Mouse (Mus musculus) midbrain, embryonic 15.5 days (tissue): ENCODE data around the gene Dusp3. TPM values are rescaled to one million over a fixed set of nuclear protein-coding genes. Genes with fewer than 3 reads are reported as not detected.

Experiments used
- ATAC-seq: fragments of 200-750 bp; cut with Nextera tagmentation; replicated peaks from 2 replicates; pipeline ENCODE4 v1.8.0; 2017; ENCODE audit warnings: moderate TSS enrichment
- H3K27ac ChIP-seq: fragments of 300-500 bp; sonication (generic); 2 replicates; pipeline ENCODE4 v1.5.1; 2015; ENCODE audit warnings: mild to moderate bottlenecking, inconsistent platforms
- H3K27me3 ChIP-seq: fragments of 300-500 bp; sonication (generic); replicated peaks from 2 replicates; pipeline ENCODE4 v1.6.1; 2015; ENCODE audit warnings: inconsistent platforms
- H3K36me3 ChIP-seq: fragments of 300-500 bp; sonication (generic); replicated peaks from 2 replicates; pipeline ENCODE4 v1.6.1; 2015; ENCODE audit warnings: inconsistent platforms
- H3K4me1 ChIP-seq: fragments of 300-500 bp; sonication (generic); 2 replicates; pipeline ENCODE4 v1.6.1; 2015; ENCODE audit warnings: inconsistent platforms
- H3K4me2 ChIP-seq: fragments of 300-500 bp; sonication (generic); 2 replicates; pipeline ENCODE4 v1.6.1; 2015; ENCODE audit warnings: inconsistent platforms, mild to moderate bottlenecking, moderate library complexity
- H3K4me3 ChIP-seq: fragments of 300-500 bp; sonication (generic); 2 replicates; pipeline ENCODE4 v1.5.1; 2015; ENCODE audit warnings: mild to moderate bottlenecking, inconsistent platforms
- H3K9ac ChIP-seq: fragments of 300-500 bp; sonication (generic); 2 replicates; pipeline ENCODE4 v1.6.1; 2015; ENCODE audit warnings: mild to moderate bottlenecking, inconsistent platforms
- H3K9me3 ChIP-seq: fragments of 300-500 bp; sonication (generic); 2 replicates; pipeline ENCODE4 v1.6.1; 2016; ENCODE audit warnings: inconsistent platforms
- WGBS: fragments of 180-500 bp; shearing (Covaris S2); methylation state at CpG from one replicate; pipeline ENCODE4 v1.1.7; 2015; ENCODE audit warnings: mixed read lengths; 5-methylcytosine and 5-hydroxymethylcytosine counted together
- polyA plus RNA-seq: library from polyadenylated mRNA; unstranded; fragments of >200 nt; fragmentation: Nextera tagmentation; extraction: Ambion mirVana; gene quantifications from 2 replicates; pipeline ENCODE4 v1.2.1, GENCODE M21; 2015

Gene Dusp3
- polyA plus RNA-seq, 1 experiment from 2014 or later = 22.2 TPM

DNA sequence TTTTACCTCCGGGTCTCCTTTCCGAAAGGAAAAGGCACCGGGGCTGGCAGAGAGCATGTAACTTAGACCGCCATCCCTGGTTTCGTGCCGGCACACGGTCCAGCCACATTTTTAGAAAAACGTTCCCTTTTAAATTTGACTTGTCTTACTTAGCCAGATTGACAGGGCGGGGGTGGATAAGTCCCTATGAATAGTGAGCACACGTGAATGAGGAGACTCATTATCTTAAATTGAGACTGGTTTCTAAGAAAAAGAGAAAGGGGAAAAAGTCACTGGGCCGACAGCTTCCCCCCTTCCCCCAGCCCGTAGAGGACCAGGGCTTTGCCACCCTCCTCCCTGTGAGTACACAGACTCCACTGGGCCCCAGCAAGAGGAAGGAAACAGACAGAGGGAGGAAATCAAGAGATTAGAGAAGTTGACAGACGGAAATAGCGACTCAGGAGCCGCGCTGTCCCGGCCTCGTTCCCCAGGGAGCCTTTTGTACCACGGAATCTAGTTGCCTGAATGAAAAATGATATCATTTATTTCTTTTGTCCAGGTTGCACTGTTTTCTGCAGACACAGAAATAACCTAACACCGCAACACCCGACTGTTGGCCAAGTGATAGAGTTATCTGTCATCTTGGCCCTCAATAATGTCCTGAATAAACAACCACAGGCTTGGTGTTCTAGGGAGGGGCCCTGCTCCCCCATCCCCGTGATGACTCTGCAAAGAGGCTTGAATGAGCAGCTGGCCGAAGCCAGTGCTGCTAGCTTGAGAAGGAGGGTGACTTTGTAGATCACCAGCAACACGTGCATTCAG is 34.1 kb downstream of the Dusp3 start:
- no peak overlapping the region for H3K4me3 ChIP-seq
- no peak for ATAC-seq
- H3K9ac ChIP-seq = no peak overlapping the region
- H3K4me2 ChIP-seq = peak overlapping the region; percentile 8; the same call in 1 of the 2 replicates
- H3K27ac ChIP-seq = no peak overlapping the region
- WGBS = 18% methylated on average over 24 of the region's 24 CpGs
- H3K36me3 ChIP-seq = no peaks in the 10 kb centered on the region
- peaks cover 9% of the 10 kb centered on the region for H3K4me1 ChIP-seq
- no peaks in the 10 kb centered on the region for H3K9me3 ChIP-seq
- H3K27me3 ChIP-seq = peaks cover 3% of the 10 kb centered on the region

DNA sequence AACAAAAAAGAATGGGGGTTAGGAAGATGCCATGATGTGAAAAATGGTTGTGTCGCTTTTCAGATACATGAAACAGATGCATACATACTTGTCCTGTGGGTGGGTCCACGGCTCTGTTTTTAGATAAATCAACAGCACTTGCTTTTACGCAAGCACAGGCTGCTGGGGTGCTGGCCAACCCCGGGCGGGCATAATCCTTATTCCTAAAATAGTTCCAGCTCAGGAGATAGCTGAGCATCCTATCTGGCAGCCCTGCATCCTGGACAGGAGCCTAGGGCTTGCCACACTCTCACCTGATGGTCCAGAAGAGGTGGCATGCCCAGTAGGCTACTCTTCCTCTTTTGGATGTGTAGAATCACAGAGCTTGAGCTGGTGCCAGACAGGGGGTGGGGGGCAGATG is 36.8 kb downstream of the Dusp3 start:
- no peaks in the 10 kb centered on the region for H3K36me3 ChIP-seq
- H3K27ac ChIP-seq = no peak overlapping the region
- peaks cover 3% of the 10 kb centered on the region for H3K27me3 ChIP-seq
- no peak overlapping the region for H3K4me2 ChIP-seq
- ATAC-seq = no peak
- peaks cover 9% of the 10 kb centered on the region for H3K4me1 ChIP-seq
- no peak overlapping the region for H3K4me3 ChIP-seq
- no peak overlapping the region for H3K9ac ChIP-seq
- 91% methylated on average over 5 of the region's 5 CpGs for WGBS
- no peaks in the 10 kb centered on the region for H3K9me3 ChIP-seq

DNA sequence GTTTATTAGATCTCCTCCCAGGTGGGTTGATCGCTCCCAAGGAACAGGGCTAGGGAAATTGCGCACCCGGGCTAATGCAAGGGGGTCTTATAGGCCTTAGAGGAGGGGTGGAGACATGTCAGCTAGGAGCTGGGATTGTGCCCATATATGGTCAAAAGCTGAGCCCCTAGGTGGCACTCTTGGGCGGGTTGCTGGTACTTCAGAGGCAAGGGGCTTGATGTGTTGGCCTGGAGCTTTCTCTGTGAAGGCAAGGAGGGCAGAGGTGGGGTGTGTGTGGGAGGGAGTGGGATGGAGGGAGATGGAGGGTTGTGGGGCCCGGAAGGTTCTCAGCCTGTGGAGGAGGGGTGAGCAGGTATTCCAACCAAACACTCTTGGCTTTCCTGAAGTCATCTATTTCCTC is 40.3 kb downstream of the Dusp3 start:
- no peak overlapping the region for H3K27ac ChIP-seq
- 25% methylated on average over 5 of the region's 5 CpGs for WGBS

DNA sequence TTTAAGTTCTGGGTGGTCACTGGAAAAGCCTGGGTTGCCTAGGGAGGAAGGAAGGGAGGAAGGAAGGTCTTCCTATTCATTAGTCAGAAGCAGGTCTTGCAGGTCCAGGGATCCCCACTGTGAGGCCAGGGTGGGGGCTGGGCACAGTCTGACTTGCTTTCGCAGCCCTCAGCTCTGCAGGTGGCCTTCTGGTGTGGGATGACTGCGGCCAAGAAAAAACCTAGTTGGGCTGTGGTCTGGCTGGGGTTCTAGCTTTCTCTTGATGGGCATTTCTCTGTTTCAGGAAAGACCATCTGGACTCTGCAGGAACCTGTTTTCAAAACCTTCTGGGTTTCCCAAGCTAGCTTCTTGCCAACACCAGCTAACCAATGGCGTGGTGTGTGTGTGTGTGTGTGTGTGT is 43.8 kb downstream of the Dusp3 start:
- Histone ChIP-seq H3K9ac (no peak overlapping the region), H3K27ac (no peak overlapping the region), H3K4me1 (no peaks in the 10 kb centered on the region), H3K4me3 (no peak overlapping the region), H3K9me3 (no peaks in the 10 kb centered on the region), H3K36me3 (no peaks in the 10 kb centered on the region), H3K4me2 (no peak overlapping the region), H3K27me3 (peaks cover 3% of the 10 kb centered on the region)
- no peak for ATAC-seq
- 35% methylated on average over 3 of the region's 3 CpGs for WGBS

More for the DNA sequence above, 40.3 kb downstream of the Dusp3 start:
- Histone ChIP-seq H3K4me2 (no peak overlapping the region), H3K9me3 (no peaks in the 10 kb centered on the region), H3K36me3 (no peaks in the 10 kb centered on the region), H3K9ac (no peak overlapping the region), H3K4me1 (no peaks in the 10 kb centered on the region), H3K4me3 (no peak overlapping the region), H3K27me3 (no peaks in the 10 kb centered on the region)
- no peak for ATAC-seq

DNA sequence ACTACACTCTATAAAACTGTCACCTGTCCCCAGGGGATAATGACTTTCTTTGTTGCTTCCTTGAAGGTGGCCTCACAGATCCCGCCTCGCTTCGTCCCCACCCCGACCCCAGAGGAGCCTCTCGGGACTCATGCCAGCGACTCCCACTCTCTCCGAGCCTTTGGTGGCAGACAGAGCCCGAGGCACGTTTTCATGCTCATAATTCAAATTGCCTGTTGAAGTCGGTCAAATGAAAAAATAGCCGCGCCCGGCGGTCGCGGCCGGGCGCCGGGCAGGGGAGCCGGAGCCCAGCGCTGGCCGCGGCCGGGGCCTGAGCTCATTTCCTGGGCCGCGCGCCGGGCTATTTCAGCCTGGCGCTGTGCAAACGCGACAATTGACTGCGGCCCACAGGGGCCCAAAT is 49.7 kb downstream of the Dusp3 start:
- no peaks in the 10 kb centered on the region for H3K36me3 ChIP-seq
- H3K4me3 ChIP-seq = peak overlapping the region; percentile 41
- peak overlapping the region; percentile 56 for H3K9ac ChIP-seq
- WGBS = under 1% methylated on average over 29 of the region's 32 CpGs
- H3K4me2 ChIP-seq = peak overlapping the region; percentile 81
- peaks cover 12% of the 10 kb centered on the region for H3K27me3 ChIP-seq
- ATAC-seq = no peak
- H3K4me1 ChIP-seq = peaks cover 12% of the 10 kb centered on the region
- peak overlapping the region; percentile 67 for H3K27ac ChIP-seq
- no peaks in the 10 kb centered on the region for H3K9me3 ChIP-seq

DNA sequence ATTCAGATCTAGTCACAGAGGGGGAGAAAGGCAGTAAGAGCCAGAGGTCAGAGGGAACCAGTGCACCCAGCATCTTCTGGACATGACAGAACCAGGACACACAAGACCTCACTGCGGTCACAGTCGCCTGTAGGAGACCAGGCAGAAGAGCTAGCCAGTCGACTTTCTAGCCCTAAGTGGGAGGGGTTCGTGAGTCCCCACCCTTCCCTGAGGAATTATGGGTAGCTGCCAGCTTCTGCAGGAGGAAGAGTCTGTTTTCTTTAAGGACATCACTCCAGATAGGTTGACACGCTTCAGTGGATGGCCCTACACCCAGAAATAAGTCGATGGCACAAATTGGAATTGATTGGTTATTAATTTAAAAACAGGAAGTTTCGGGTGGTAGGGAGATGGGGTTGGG is 50.4 kb downstream of the Dusp3 start:
- Histone ChIP-seq H3K4me1 (peaks cover 12% of the 10 kb centered on the region), H3K4me2 (peak overlapping the region; percentile 81; the same call in 1 of the 2 replicates), H3K4me3 (no peak overlapping the region), H3K9me3 (no peaks in the 10 kb centered on the region), H3K9ac (no peak overlapping the region), H3K36me3 (no peaks in the 10 kb centered on the region), H3K27me3 (peaks cover 12% of the 10 kb centered on the region), H3K27ac (no peak overlapping the region)
- 39% methylated on average over 7 of the region's 7 CpGs for WGBS
- no peak for ATAC-seq

DNA sequence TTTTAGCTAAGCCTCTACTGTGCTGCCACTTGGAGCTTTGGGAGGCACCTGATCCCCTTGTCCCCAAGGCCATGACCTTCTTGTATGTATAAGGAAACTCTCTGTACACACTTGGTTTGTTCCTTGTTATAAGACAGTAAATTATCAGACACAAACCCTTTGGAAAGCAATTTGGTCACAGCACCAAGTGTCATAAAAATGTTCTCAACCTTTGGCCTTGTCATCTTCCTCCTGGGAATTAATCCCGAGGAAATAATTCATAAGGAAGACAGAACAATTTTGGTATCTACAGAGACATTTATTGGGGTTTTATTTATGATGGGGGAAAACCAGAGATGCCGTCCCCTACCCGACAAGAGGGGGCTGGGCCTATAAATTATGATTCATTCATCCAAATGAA is 51.1 kb downstream of the Dusp3 start:
- no peak overlapping the region for H3K27ac ChIP-seq
- no peak overlapping the region for H3K4me3 ChIP-seq
- no peak overlapping the region for H3K4me2 ChIP-seq
- H3K9ac ChIP-seq = no peak overlapping the region
- WGBS = 93% methylated on average over 3 of the region's 3 CpGs
- peaks cover 12% of the 10 kb centered on the region for H3K4me1 ChIP-seq
- H3K36me3 ChIP-seq = no peaks in the 10 kb centered on the region
- H3K27me3 ChIP-seq = peaks cover 12% of the 10 kb centered on the region
- no peak for ATAC-seq
- no peaks in the 10 kb centered on the region for H3K9me3 ChIP-seq

DNA sequence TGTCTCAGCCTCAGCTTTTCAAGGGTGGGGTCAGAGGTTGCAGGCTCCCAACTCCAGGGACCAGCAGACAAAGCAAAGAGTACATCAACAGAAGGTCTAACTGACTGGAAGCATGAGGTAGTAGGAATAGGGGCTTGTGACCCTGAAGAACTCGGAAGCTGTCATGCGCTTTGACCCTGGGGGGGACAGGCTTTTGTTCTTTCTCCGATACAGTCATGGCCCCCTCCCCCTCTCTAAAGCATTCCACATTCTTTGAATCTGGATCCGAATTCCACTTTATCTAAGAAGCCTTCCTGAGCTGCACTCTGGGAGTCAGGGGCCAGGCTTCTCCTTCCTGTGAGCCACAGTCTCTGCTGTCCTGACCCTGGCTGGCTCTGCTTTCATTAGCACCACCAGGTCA is 54.8 kb downstream of the Dusp3 start:
- no peak for ATAC-seq
- Histone ChIP-seq H3K9ac (no peak overlapping the region), H3K4me1 (peaks cover 2% of the 10 kb centered on the region), H3K4me3 (no peak overlapping the region), H3K36me3 (no peaks in the 10 kb centered on the region), H3K27ac (no peak overlapping the region), H3K9me3 (no peaks in the 10 kb centered on the region), H3K4me2 (no peak overlapping the region), H3K27me3 (peaks cover 6% of the 10 kb centered on the region; the same call in 1 of the 2 replicates)
- WGBS = 54% methylated on average over 4 of the region's 4 CpGs

DNA sequence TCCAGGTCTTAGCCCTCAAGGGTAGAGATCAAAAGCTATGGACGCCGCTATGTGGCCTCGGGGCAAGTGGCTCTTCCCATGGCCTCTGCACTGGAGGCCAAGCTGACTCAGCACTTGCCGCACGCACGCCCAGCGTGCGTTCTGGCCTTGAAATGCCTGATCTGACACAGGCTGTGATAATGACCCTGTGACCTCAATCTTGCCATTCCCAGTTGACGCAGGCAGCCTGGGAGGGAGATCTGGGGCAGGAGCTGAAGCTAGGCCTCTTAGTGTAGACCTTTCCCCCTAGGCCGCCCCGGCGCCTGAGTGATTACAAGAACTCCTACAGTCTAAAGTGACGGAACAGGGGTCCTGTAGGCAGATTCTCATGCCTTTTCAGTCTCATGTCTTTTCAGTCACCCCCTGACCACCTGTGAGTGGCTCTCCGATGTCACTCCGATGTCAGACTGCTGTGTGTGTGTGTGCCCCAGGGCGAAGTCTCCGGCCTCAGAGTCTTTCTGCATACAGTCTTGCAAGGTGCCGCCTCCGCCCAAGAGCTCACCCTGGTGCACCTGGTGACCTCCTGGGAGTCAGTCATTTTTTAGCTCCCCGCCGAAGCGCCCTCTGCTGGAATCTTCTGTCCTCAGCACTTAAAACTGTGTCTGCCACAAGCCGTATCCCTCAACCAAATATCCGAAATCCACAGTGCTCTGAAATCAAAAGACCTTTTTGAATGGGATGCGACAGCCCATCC is 58.6 kb downstream of the Dusp3 start:
- no peak overlapping the region for H3K4me2 ChIP-seq
- no peaks in the 10 kb centered on the region for H3K27me3 ChIP-seq
- no peak overlapping the region for H3K9ac ChIP-seq
- no peak overlapping the region for H3K4me3 ChIP-seq
- WGBS = 39% methylated on average over 25 of the region's 25 CpGs
- no peaks in the 10 kb centered on the region for H3K9me3 ChIP-seq
- ATAC-seq = no peak
- no peaks in the 10 kb centered on the region for H3K4me1 ChIP-seq
- no peak overlapping the region for H3K27ac ChIP-seq
- no peaks in the 10 kb centered on the region for H3K36me3 ChIP-seq

DNA sequence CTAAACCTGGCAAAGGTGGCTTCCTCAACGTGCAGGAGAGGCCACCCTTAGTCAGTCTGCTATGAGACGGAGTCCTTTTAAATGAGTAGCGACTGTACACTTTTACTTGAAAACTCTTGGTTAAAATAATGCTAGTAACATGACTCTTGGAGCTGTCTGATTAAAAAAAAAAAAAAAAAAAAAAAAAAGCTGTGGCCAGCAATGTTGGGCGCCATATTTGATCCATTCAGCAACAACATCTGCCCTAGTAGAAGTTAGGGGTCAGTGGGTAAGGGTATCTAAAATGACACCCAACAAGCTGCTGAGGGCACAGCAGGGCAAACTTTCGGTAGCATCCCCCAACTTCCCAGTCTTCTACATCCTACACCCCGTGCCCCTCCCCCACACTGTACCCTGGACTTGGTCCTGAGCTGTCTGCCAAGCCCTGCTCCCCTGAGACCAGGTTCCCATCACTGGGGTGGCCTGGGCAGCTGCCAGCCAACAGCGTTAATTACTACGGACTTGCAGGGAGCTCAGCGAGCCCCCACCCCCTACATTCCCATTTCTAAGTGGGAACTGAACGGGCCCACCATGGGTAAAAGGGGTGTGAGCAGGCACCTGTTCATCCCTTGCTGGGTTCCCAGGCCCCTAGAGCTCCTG is 59.7 kb downstream of the Dusp3 start:
- Histone ChIP-seq H3K4me2 (no peak overlapping the region), H3K9me3 (no peaks in the 10 kb centered on the region), H3K4me3 (no peak overlapping the region), H3K4me1 (no peaks in the 10 kb centered on the region), H3K36me3 (no peaks in the 10 kb centered on the region), H3K27ac (no peak overlapping the region), H3K9ac (no peak overlapping the region), H3K27me3 (no peaks in the 10 kb centered on the region)
- WGBS = 89% methylated on average over 10 of the region's 10 CpGs
- no peak for ATAC-seq

DNA sequence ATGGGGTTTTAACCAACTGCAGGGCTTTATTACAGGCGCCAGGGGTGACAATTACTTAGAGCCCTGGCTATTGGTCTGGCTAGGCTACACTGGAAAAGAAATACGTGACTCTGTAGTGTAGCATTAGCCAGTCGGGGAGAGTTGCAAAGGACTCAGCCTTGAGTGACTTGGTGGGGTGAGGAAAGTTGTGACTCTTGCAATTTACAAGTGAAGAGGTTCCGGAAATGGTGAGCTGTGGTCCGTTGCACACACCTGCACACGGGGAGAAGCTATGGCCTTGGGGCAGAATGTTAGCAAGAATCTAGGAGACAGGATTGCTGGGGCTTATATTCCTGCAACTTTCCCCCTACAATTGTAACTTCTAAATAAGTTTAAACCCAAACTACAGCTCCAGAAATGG is 61.2 kb downstream of the Dusp3 start:
- ATAC-seq = no peak
- Histone ChIP-seq H3K4me2 (no peak overlapping the region), H3K4me1 (no peaks in the 10 kb centered on the region), H3K36me3 (no peaks in the 10 kb centered on the region), H3K9me3 (no peaks in the 10 kb centered on the region), H3K27me3 (no peaks in the 10 kb centered on the region), H3K4me3 (no peak overlapping the region), H3K9ac (no peak overlapping the region), H3K27ac (no peak overlapping the region)
- WGBS = 67% methylated on average over 6 of the region's 6 CpGs

DNA sequence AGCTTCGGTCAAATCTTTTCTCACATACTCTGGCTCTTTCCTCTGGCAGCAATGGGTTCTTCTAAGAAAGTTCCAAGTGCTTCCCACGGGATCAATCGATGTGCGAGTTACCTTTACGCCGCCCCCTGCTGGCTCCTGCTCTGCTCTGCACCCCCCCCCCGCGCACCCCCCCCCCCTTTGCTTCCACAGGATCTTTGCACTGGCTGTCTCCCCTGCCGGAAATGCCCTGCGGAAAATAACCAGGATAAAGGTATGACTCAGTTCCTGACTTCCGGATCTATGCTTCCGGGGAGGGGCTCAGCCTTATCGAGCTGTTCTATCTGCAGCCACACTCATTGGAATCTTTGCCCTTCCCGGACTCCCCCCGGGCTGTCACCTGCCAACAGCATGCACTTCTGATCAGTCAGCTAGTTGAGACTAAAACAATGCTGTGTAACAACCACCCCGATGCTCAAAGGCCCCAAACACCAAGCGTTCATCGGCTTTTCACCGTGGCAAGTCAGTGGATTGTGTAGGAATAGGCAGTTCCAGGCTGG is 62.3 kb downstream of the Dusp3 start:
- ATAC-seq = no peak
- 78% methylated on average over 18 of the region's 19 CpGs for WGBS

More for the DNA sequence above, 62.3 kb downstream of the Dusp3 start:
- no peak overlapping the region for H3K4me3 ChIP-seq
- no peak overlapping the region for H3K27ac ChIP-seq
- no peaks in the 10 kb centered on the region for H3K27me3 ChIP-seq
- H3K4me1 ChIP-seq = no peaks in the 10 kb centered on the region
- no peaks in the 10 kb centered on the region for H3K9me3 ChIP-seq
- no peak overlapping the region for H3K4me2 ChIP-seq
- H3K9ac ChIP-seq = no peak overlapping the region
- no peaks in the 10 kb centered on the region for H3K36me3 ChIP-seq
